Mouse (Mus musculus) embryonic facial prominence, embryonic 11.5 days (tissue): Measurements from ENCODE around the gene Ppp4r3a. TPM values are rescaled to one million over a fixed set of nuclear protein-coding genes. Genes with fewer than 3 reads are reported as not detected.

ENCODE experiments used
- ATAC-seq: fragments of 200-750 bp; cut with Nextera tagmentation; replicated peaks from 2 replicates; pipeline ENCODE4 v1.8.0; 2017; ENCODE audit warnings: low read depth; ENCODE audit not compliant: insufficient number of reproducible peaks, low FRiP score, low TSS enrichment
- DNase-seq: peaks from one replicate; pipeline ENCODE4 v3.0.0-alpha.2; 2015; ENCODE audit warnings: low spot score
- H3K27ac ChIP-seq: fragments of 300-500 bp; sonication (generic); replicated peaks from 2 replicates; pipeline ENCODE4 v1.5.1; 2014; ENCODE audit warnings: mild to moderate bottlenecking, low read depth, low read length, control low read depth
- H3K27me3 ChIP-seq: fragments of 300-500 bp; sonication (generic); 2 replicates; pipeline ENCODE4 v1.6.1; 2014; ENCODE audit warnings: mild to moderate bottlenecking, low read length, moderate library complexity, mixed read lengths; ENCODE audit not compliant: control insufficient read depth, insufficient read depth
- H3K36me3 ChIP-seq: fragments of 300-500 bp; sonication (generic); replicated peaks from 2 replicates; pipeline ENCODE4 v1.6.1; 2014; ENCODE audit warnings: low read depth, mild to moderate bottlenecking, low read length, moderate library complexity, mixed read lengths; ENCODE audit not compliant: control insufficient read depth, insufficient read depth
- H3K4me1 ChIP-seq: fragments of 300-500 bp; sonication (generic); 2 replicates; pipeline ENCODE4 v1.6.1; 2014; ENCODE audit warnings: low read length, mixed read lengths; ENCODE audit not compliant: control insufficient read depth, insufficient read depth
- H3K4me2 ChIP-seq: fragments of 300-500 bp; sonication (generic); 2 replicates; pipeline ENCODE4 v1.6.1; 2014; ENCODE audit warnings: low read depth, mild to moderate bottlenecking, control low read depth, low read length, moderate library complexity
- H3K4me3 ChIP-seq: fragments of 300-500 bp; sonication (generic); 2 replicates; pipeline ENCODE4 v1.5.1; 2014; ENCODE audit warnings: low read depth, low read length, control low read depth
- H3K9ac ChIP-seq: fragments of 300-500 bp; sonication (generic); replicated peaks from 2 replicates; pipeline ENCODE4 v1.6.1; 2014; ENCODE audit warnings: mild to moderate bottlenecking, control low read depth, low read length
- H3K9me3 ChIP-seq: fragments of 300-500 bp; sonication (generic); replicated peaks from 2 replicates; pipeline ENCODE4 v1.6.1; 2016; ENCODE audit warnings: mild to moderate bottlenecking, low read length, inconsistent platforms, mixed read lengths; ENCODE audit not compliant: control insufficient read depth
- WGBS: fragments of 180-500 bp; shearing (Covaris S2); extraction: QIAGEN DNeasy Blood & Tissue Kit; methylation state at CpG from one replicate; pipeline ENCODE4 v1.1.7; 2014; 5-methylcytosine and 5-hydroxymethylcytosine counted together
- polyA plus RNA-seq: library from polyadenylated mRNA; unstranded; fragments of >200 nt; fragmentation: Nextera tagmentation; extraction: Ambion mirVana; gene quantifications from 2 replicates; pipeline ENCODE4 v1.2.1, GENCODE M21; 2014

Ppp4r3a gene
- polyA plus RNA-seq, 1 experiment from 2014 or later = 62.9 TPM

DNA sequence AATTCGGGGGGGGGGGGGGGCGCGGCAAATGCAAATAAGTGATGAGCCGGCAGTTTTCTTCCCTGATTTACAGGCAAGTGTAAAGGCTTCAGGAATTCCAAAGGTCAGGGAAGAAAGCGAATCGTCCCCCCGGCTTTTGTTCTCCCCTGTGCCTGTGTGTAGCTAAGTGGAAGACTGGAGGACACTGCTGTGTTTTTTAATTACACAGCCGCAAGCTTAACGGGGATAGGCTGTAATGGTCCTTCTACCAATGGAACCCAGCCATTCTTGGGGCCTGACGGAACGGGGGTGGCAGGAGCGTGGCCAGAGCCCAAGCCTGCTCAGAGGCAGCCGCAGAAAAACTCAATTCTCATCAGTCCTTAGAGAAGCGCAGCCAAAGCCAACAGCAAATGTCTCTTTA lies 56.6 kb downstream of the Ppp4r3a start:
- no peak for ATAC-seq
- no peaks in the 10 kb centered on the region for H3K9me3 ChIP-seq
- H3K27ac ChIP-seq = no peak overlapping the region
- DNase-seq = no peak
- no peaks in the 10 kb centered on the region; the same call in 1 of the 2 replicates for H3K4me1 ChIP-seq
- H3K36me3 ChIP-seq = no peaks in the 10 kb centered on the region
- peak overlapping the region; percentile 32; the same call in 1 of the 2 replicates for H3K9ac ChIP-seq
- peak overlapping the region; percentile 93 for H3K4me2 ChIP-seq
- H3K27me3 ChIP-seq = peaks cover 10% of the 10 kb centered on the region
- H3K4me3 ChIP-seq = peak overlapping the region; percentile 19
- 8% methylated on average over 14 of the region's 14 CpGs for WGBS

DNA sequence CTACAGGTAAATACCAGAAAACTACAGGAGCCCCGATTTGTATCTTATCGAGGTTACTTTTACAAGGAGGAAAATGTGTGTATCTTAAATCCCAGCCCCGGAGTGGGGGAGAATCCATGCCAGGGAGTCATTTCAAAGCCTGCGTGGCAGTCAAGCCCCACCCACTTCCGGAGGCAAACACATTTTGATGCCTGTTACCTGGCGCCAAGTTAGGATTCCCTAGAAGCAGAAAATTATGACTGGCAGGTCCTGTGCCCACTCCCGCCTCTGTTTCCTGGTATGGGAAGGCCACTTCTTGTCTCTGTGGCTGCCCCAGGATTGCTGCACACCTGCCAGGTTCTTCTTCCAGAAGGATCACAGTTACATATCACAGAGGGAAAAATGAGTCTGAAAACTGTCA lies 57.0 kb downstream of the Ppp4r3a start:
- H3K27ac ChIP-seq = no peak overlapping the region
- no peaks in the 10 kb centered on the region; the same call in 1 of the 2 replicates for H3K4me1 ChIP-seq
- DNase-seq (no peak), ATAC-seq (no peak)
- H3K9me3 ChIP-seq = no peaks in the 10 kb centered on the region
- H3K9ac ChIP-seq = no peak overlapping the region
- H3K4me2 ChIP-seq = peak overlapping the region; percentile 93
- H3K27me3 ChIP-seq = peaks cover 10% of the 10 kb centered on the region
- no peaks in the 10 kb centered on the region for H3K36me3 ChIP-seq
- WGBS = 60% methylated on average over 7 of the region's 7 CpGs
- peak overlapping the region; percentile 19 for H3K4me3 ChIP-seq

DNA sequence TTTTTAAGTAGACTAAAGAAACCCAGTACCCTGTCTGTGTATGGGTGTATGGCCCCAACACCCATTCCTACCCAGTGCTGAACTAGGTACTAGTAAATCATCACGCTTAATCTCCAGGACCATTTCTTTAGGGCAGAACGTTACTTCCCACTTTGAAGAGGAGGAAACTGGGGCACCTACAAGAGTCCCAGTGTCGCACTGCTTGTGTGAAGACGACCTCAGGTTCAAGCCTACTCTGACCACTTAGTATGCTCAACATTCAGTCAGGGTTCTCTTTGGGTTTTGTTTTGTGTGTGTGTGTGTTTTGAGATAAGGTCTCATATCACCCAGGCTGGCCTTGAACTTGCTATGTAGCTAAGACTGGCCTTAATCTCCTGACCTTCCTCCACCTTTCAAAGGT lies 57.5 kb downstream of the Ppp4r3a start:
- 84% methylated on average over 4 of the region's 4 CpGs for WGBS
- no peak overlapping the region for H3K9ac ChIP-seq
- H3K4me3 ChIP-seq = no peak overlapping the region
- ATAC-seq = no peak
- peaks cover 10% of the 10 kb centered on the region for H3K27me3 ChIP-seq
- DNase-seq = no peak
- H3K4me2 ChIP-seq = peak overlapping the region; percentile 1; the same call in 1 of the 2 replicates
- no peaks in the 10 kb centered on the region for H3K9me3 ChIP-seq
- H3K4me1 ChIP-seq = no peaks in the 10 kb centered on the region; the same call in 1 of the 2 replicates
- H3K27ac ChIP-seq = no peak overlapping the region
- H3K36me3 ChIP-seq = no peaks in the 10 kb centered on the region

DNA sequence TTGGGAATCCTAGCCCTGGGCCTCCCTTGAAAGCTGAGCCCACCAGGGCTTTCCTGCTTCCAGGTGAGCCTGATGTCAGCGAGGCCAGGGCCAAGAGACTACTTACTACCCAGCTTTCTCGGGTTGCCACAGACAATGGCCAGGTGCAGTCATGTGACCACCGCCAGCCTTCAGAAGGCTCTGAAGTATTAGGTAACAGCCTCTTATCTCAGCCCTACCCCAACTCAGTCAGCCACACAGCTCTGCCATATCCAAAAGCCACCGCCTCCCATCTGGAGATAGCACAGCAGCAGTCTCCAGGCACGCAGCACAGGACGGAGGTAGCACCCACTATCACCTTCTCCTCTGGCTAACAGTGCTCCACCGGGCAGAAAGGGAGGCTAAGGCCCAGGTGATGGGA lies 58.1 kb downstream of the Ppp4r3a start:
- Histone ChIP-seq H3K4me1 (no peaks in the 10 kb centered on the region; the same call in 1 of the 2 replicates), H3K27ac (0 out of 2 replicates have a peak overlapping the region, but pooled peaks have one; percentile 4), H3K4me2 (no peak overlapping the region), H3K4me3 (no peak overlapping the region), H3K9ac (no peak overlapping the region), H3K36me3 (no peaks in the 10 kb centered on the region), H3K9me3 (no peaks in the 10 kb centered on the region), H3K27me3 (peaks cover 10% of the 10 kb centered on the region)
- peak; percentile 38 for DNase-seq
- 59% methylated on average over 7 of the region's 7 CpGs for WGBS
- no peak for ATAC-seq

DNA sequence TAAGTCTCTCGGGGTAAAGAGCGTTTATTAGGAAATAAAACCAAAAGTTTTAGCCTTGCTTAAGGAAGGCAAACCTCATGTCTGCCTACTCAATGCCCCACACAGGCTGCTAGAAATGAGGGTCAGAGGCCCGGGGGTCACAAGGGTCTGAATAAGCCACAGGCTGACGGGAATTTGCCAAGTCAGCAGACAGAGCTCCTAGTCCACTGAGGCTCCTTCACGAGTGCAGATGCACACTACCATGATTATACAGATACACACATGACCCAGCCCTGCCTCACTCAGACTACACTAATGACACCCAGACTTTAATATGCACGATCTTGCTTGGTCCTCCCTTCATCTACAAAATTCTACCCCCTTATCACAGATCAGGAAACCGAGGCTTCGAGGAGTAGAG lies 58.7 kb downstream of the Ppp4r3a start:
- ATAC-seq = no peak
- WGBS = 56% methylated on average over 8 of the region's 8 CpGs
- no peaks in the 10 kb centered on the region; the same call in 1 of the 2 replicates for H3K4me1 ChIP-seq
- H3K4me2 ChIP-seq = no peak overlapping the region
- H3K27ac ChIP-seq = 0 out of 2 replicates have a peak overlapping the region, but pooled peaks have one; percentile 4
- H3K9me3 ChIP-seq = no peaks in the 10 kb centered on the region
- no peak overlapping the region for H3K9ac ChIP-seq
- no peak for DNase-seq
- H3K27me3 ChIP-seq = peaks cover 10% of the 10 kb centered on the region
- H3K4me3 ChIP-seq = no peak overlapping the region
- H3K36me3 ChIP-seq = no peaks in the 10 kb centered on the region

DNA sequence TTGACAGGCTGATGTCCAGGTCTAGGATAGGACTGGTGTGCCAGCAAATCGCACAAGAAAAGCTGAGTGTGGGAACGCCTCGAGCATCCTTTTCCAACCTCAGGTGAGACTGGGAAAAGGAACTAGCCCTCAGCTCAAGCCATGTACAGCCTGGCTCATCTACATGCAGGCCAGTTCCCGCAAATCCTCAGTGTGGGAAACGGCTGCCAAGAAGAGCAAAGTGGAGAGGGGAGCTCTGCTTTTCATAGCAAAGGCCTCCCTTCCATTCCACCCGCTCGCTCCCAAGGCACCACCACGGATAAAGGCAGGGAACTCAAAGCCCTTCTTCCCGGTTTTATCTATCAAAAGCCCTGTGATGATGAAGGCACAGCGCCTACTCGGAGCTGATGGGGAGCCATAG lies 60.4 kb downstream of the Ppp4r3a start:
- peaks cover 1% of the 10 kb centered on the region for H3K4me1 ChIP-seq
- H3K27me3 ChIP-seq = peaks cover 10% of the 10 kb centered on the region
- DNase-seq (no peak), ATAC-seq (no peak)
- H3K27ac ChIP-seq = no peak overlapping the region
- WGBS = 90% methylated on average over 11 of the region's 11 CpGs
- H3K9ac ChIP-seq = no peak overlapping the region
- no peaks in the 10 kb centered on the region for H3K36me3 ChIP-seq
- H3K9me3 ChIP-seq = no peaks in the 10 kb centered on the region
- no peak overlapping the region for H3K4me3 ChIP-seq
- no peak overlapping the region for H3K4me2 ChIP-seq

DNA sequence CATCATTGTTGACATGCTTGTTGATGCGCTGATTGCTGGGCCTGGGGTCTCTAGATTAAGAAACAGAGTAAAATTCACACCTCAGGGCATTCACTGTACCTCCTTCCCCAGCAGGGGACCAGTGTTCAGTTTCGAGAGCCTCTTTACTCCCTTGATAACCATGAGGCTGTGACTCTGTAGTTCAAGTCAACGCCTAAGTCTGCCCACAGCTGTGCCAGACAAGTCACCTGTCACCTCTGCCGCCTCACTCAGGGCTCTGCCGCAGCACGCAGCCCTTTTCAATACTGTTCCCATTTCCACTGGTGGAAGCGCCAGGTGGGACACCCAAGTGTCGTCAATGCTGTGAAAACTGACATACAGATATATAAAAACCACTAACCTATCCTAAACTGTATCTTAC lies 61.1 kb downstream of the Ppp4r3a start:
- ATAC-seq = no peak
- Histone ChIP-seq H3K4me3 (no peak overlapping the region), H3K27me3 (peaks cover 6% of the 10 kb centered on the region), H3K9ac (no peak overlapping the region), H3K4me2 (no peak overlapping the region), H3K27ac (no peak overlapping the region), H3K9me3 (no peaks in the 10 kb centered on the region), H3K36me3 (no peaks in the 10 kb centered on the region), H3K4me1 (peaks cover 6% of the 10 kb centered on the region)
- no peak for DNase-seq
- WGBS = 93% methylated on average over 8 of the region's 8 CpGs

DNA sequence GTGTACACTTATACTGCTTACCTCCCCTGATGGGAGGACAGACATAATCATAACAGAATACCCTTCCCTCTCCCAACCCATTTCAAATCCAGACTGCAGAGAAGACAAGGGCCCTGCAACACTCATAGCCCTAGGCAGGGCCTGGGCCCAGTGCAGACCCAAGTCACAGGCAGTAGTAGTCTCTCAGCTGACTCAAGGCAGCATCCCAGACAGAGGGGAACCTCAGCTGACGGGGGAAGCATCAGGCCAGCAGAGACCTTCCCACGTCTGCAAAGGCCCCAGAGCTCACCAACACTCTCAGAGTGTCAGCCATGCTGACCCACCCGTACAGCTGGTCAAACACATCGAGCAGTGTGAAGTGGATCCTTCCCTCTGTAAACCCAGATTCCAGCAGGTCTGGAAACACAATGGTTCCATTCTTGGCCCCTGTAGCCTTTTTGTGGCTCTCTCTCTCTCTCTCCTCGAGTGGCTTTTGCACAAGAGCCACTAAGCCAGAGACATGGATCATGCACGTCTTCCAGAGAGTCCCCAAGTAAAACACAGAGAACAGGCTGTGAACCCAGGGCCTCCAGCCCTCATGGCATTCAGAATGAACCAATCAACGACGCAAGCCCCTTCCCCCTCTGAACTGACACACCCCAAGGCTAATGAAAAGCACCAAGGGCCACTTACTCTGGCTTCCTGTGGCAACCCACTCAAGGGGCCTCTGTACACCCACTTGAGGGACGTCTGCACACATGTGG lies 61.8 kb downstream of the Ppp4r3a start:
- Histone ChIP-seq H3K27me3 (peaks cover 2% of the 10 kb centered on the region), H3K4me1 (peaks cover 6% of the 10 kb centered on the region), H3K4me3 (no peak overlapping the region), H3K9me3 (no peaks in the 10 kb centered on the region), H3K36me3 (no peaks in the 10 kb centered on the region), H3K9ac (no peak overlapping the region), H3K27ac (no peak overlapping the region), H3K4me2 (no peak overlapping the region)
- 0 out of 2 replicates have a peak, but pooled peaks have one; percentile 7 for ATAC-seq
- WGBS = 53% methylated on average over 9 of the region's 9 CpGs
- no peak for DNase-seq
